Mouse (Mus musculus): ENCODE measurements around the gene Gnb3. TPM values are rescaled to one million over a fixed set of nuclear protein-coding genes. Genes with fewer than 3 reads are reported as not detected.
A peak's percentile ranks its signal among the peaks of the same experiment; 100 is the strongest.

Gene Gnb3
- total and polyA plus RNA-seq, 2 experiments from 2014 or later = 0.68 to 2.2 TPM

GRCm38 (mm10) chr6:124829799-124830700 is 10.0 kb downstream of the Gnb3 start:
- under 1% methylated on average over 38 of the region's 38 CpGs for WGBS
- Histone ChIP-seq H3K9ac (replicated peaks; ENCODE audit: low read length) (peak overlapping the region; percentile 43), H3K4me3 (ENCODE audit: low read length) (peak overlapping the region; percentile 66), H3K4me1 (ENCODE audit: insufficient read depth, low read length) (peaks cover 9% of the 10 kb centered on the region; the same call in 1 of the 2 replicates), H3K36me3 (ENCODE audit: insufficient read depth, low read length) (peaks cover 11% of the 10 kb centered on the region), H3K4me2 (ENCODE audit: low read depth, low read length) (peak overlapping the region; percentile 71), H3K27me3 (ENCODE audit: insufficient read depth, low read length) (no peaks in the 10 kb centered on the region), H3K27ac (peak overlapping the region; percentile 86), H3K9me3 (ENCODE audit: low read length) (no peaks in the 10 kb centered on the region)
- ATAC-seq (peak; percentile 86), DNase-seq (ENCODE audit: low spot score) (peak; percentile 97)
- peak; percentile 47 for TF ChIP-seq CTCF (IDR thresholded peaks at IDR 0.05; ENCODE audit: low read depth)

GRCm38 (mm10) chr6:124828868-124829798 is 10.9 kb downstream of the Gnb3 start, which contains the start of the genes Usp5 and Cdca3:
Usp5 (minus strand) TSS chr6:124829484.
Cdca3 (plus strand) TSS chr6:124829547.
- H3K4me2 ChIP-seq (ENCODE audit: low read depth, low read length) = peak within 1 kb of the TSS; percentile 86
- H3K9ac ChIP-seq (replicated peaks; ENCODE audit: low read length) = peak within 1 kb of the TSS; percentile 63
- ATAC-seq = peak; percentile 95
- peaks cover 19% of the 10 kb centered on the region for H3K36me3 ChIP-seq (ENCODE audit: insufficient read depth, low read length)
- TF ChIP-seq CTCF (IDR thresholded peaks at IDR 0.05; ENCODE audit: low read depth) = peak; percentile 55
- peaks cover 9% of the 10 kb centered on the region; the same call in 1 of the 2 replicates for H3K4me1 ChIP-seq (ENCODE audit: insufficient read depth, low read length)
- WGBS = under 1% methylated on average over 54 of the region's 55 CpGs
- peak; percentile 100 for DNase-seq (ENCODE audit: low spot score)
- H3K4me3 ChIP-seq (ENCODE audit: low read length) = peak within 1 kb of the TSS; percentile 66
- H3K27me3 ChIP-seq (ENCODE audit: insufficient read depth, low read length) = no peaks in the 10 kb centered on the region
- peak within 1 kb of the TSS; percentile 86 for H3K27ac ChIP-seq
- H3K9me3 ChIP-seq (ENCODE audit: low read length) = no peaks in the 10 kb centered on the region

DNA sequence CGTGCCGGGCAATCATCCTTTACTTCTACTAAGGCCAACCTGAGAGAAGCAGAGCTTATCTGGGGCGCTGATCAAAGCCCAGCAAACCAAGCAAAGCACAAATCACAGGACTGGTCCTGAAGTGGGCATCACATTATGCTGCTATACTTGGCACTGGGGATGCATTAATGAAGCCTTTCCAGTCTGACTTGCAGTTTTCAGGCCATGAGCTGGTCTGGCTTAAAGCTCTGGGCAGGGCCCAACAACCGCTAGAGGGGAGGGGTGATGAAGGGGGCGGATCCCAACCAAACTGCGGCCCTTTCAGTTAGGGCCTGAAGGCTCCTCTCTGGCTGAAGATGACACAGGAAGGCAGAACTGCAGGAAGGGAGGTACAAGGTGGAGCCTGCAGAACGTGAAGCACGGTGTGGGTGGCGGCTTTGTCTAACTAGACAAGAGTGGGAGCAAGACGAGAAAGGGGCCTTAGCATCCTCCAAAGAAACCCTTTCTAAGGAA is 11.9 kb downstream of the Gnb3 start:
- 21% methylated on average over 10 of the region's 10 CpGs for WGBS
- ATAC-seq = no peak
- no peak; the same call in 1 of the 2 replicates for TF ChIP-seq CTCF (IDR thresholded peaks at IDR 0.05; ENCODE audit: low read depth)
- H3K36me3 ChIP-seq (ENCODE audit: insufficient read depth, low read length) = peaks cover 29% of the 10 kb centered on the region
- H3K4me1 ChIP-seq (ENCODE audit: insufficient read depth, low read length) = peaks cover 9% of the 10 kb centered on the region; the same call in 1 of the 2 replicates
- peak; percentile 57 for DNase-seq (ENCODE audit: low spot score)
- peak overlapping the region; percentile 86 for H3K27ac ChIP-seq
- H3K27me3 ChIP-seq (ENCODE audit: insufficient read depth, low read length) = no peaks in the 10 kb centered on the region
- no peaks in the 10 kb centered on the region for H3K9me3 ChIP-seq (ENCODE audit: low read length)
- peak overlapping the region; percentile 66 for H3K4me3 ChIP-seq (ENCODE audit: low read length)
- peak overlapping the region; percentile 63 for H3K9ac ChIP-seq (replicated peaks; ENCODE audit: low read length)
- H3K4me2 ChIP-seq (ENCODE audit: low read depth, low read length) = peak overlapping the region; percentile 86

DNA sequence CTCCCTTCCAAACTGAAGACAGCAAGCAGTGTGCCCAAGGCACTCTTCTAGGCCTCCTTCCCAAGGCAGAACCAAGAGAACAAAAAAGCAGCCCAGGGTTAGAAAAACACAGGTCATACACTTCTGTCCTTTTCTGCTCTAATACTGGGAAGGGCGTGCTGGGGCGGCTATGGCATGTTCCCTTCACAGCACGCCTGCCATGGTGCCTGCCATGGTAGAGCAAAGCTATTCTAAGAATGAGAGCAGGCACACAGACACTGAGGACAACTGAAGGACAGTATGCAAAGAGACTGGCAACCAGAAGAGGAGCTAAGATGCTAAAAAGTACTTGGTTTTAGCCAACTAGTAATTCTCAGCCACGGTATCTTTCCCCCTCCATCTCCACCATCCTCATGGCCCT is 18.0 kb downstream of the Gnb3 start:
- WGBS = 92% methylated on average over 4 of the region's 4 CpGs
- no peak overlapping the region for H3K27ac ChIP-seq
- H3K27me3 ChIP-seq (ENCODE audit: insufficient read depth, low read length) = no peaks in the 10 kb centered on the region
- TF ChIP-seq CTCF (IDR thresholded peaks at IDR 0.05; ENCODE audit: low read depth) = no peak
- no peak overlapping the region for H3K9ac ChIP-seq (replicated peaks; ENCODE audit: low read length)
- ATAC-seq (no peak), DNase-seq (ENCODE audit: low spot score) (no peak)
- no peak overlapping the region for H3K4me2 ChIP-seq (ENCODE audit: low read depth, low read length)
- no peaks in the 10 kb centered on the region for H3K9me3 ChIP-seq (ENCODE audit: low read length)
- peaks cover 87% of the 10 kb centered on the region for H3K36me3 ChIP-seq (ENCODE audit: insufficient read depth, low read length)
- H3K4me1 ChIP-seq (ENCODE audit: insufficient read depth, low read length) = no peaks in the 10 kb centered on the region
- no peak overlapping the region for H3K4me3 ChIP-seq (ENCODE audit: low read length)

GRCm38 (mm10) chr6:124820891-124821290 is 19.2 kb downstream of the Gnb3 start:
- H3K27ac ChIP-seq = no peak overlapping the region
- ATAC-seq (no peak), DNase-seq (ENCODE audit: low spot score) (no peak)
- no peak for TF ChIP-seq CTCF (IDR thresholded peaks at IDR 0.05; ENCODE audit: low read depth)
- no peaks in the 10 kb centered on the region for H3K27me3 ChIP-seq (ENCODE audit: insufficient read depth, low read length)
- H3K4me3 ChIP-seq (ENCODE audit: low read length) = no peak overlapping the region
- peaks cover 92% of the 10 kb centered on the region for H3K36me3 ChIP-seq (ENCODE audit: insufficient read depth, low read length)
- H3K9ac ChIP-seq (replicated peaks; ENCODE audit: low read length) = no peak overlapping the region
- H3K4me1 ChIP-seq (ENCODE audit: insufficient read depth, low read length) = no peaks in the 10 kb centered on the region
- WGBS = 94% methylated on average over 5 of the region's 5 CpGs
- no peaks in the 10 kb centered on the region for H3K9me3 ChIP-seq (ENCODE audit: low read length)
- H3K4me2 ChIP-seq (ENCODE audit: low read depth, low read length) = no peak overlapping the region

DNA sequence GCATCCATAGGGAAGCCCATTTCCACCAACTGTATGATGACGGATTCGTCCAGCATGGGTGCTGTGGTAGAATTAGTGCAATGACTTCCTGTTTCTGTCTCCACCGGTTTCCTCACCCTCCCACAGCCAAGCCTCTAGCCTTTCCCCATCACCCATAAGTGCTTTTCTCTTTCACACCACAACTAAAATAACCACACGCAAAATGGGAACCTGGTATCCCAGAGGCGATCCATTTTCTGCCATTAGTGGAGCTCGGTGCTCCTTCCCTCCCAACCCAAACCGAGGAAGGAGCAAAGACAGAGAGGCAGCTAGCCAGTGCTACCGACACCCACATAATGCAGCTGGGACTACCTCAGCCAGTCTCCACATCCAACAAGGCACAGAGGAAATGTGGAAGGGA is 22.1 kb downstream of the Gnb3 start:
- Histone ChIP-seq H3K9ac (replicated peaks; ENCODE audit: low read length) (no peak overlapping the region), H3K36me3 (ENCODE audit: insufficient read depth, low read length) (peaks cover 64% of the 10 kb centered on the region), H3K27ac (no peak overlapping the region), H3K9me3 (ENCODE audit: low read length) (no peaks in the 10 kb centered on the region), H3K4me2 (ENCODE audit: low read depth, low read length) (no peak overlapping the region), H3K4me1 (ENCODE audit: insufficient read depth, low read length) (peaks cover 6% of the 10 kb centered on the region), H3K4me3 (ENCODE audit: low read length) (no peak overlapping the region), H3K27me3 (ENCODE audit: insufficient read depth, low read length) (no peaks in the 10 kb centered on the region)
- DNase-seq (ENCODE audit: low spot score) = no peak
- TF ChIP-seq CTCF (IDR thresholded peaks at IDR 0.05; ENCODE audit: low read depth) = no peak
- 92% methylated on average over 8 of the region's 8 CpGs for WGBS
- ATAC-seq = no peak

Measured in hindbrain, postnatal 0 days (tissue).